Mouse (Mus musculus): ENCODE results near the gene Gys1.

DNA sequence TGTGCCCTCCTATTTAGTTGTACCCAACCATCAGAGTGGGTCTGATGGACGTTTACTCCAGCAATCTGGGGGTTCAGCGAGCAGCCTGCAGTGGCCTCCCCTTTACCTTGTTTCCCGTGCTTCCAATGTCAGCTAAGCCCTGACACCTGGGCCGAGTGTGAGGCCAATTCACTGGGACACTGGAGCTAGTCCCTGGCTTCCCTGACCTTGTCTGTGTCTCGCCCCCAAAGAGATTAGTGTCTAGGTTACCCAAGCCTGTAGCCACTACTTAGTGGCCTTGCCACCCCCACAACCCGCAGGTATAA lies 14.1 kb upstream of the Gys1 start, which contains the start of gene Lhb:
- no peak for TF ChIP-seq CTCF (IDR thresholded peaks at IDR 0.05; ENCODE audit: low read depth)
- no peak for TF ChIP-seq EP300 (IDR thresholded peaks at IDR 0.05; ENCODE audit: low read depth)
